Mouse (Mus musculus) heart, postnatal 0 days (tissue): ENCODE data around the gene Ift122. TPM values are rescaled to one million over a fixed set of nuclear protein-coding genes. Genes with fewer than 3 reads are reported as not detected.

Source experiments
- ATAC-seq: fragments of 200-750 bp; cut with Nextera tagmentation; 2 replicates; pipeline ENCODE4 v1.8.0; 2017; ENCODE audit warnings: low read depth, moderate number of reproducible peaks, moderate library complexity; ENCODE audit not compliant: insufficient read depth
- DNase-seq: peaks from one replicate; pipeline ENCODE4 v3.0.0-alpha.2; 2016; ENCODE audit warnings: low spot score
- H3K27ac ChIP-seq: fragments of 300-500 bp; sonication (generic); 2 replicates; pipeline ENCODE4 v1.5.1; 2014; ENCODE audit warnings: low read depth, mild to moderate bottlenecking
- H3K27me3 ChIP-seq: fragments of 300-500 bp; sonication (generic); 2 replicates; pipeline ENCODE4 v1.6.1; 2014; ENCODE audit warnings: low read length, mixed read lengths; ENCODE audit not compliant: control insufficient read depth, insufficient read depth
- H3K36me3 ChIP-seq: fragments of 300-500 bp; sonication (generic); replicated peaks from 2 replicates; pipeline ENCODE4 v1.6.1; 2014; ENCODE audit warnings: low read length, mixed read lengths; ENCODE audit not compliant: control insufficient read depth, insufficient read depth
- H3K4me1 ChIP-seq: fragments of 300-500 bp; sonication (generic); 2 replicates; pipeline ENCODE4 v1.6.1; 2014; ENCODE audit warnings: antibody characterized with exemption; ENCODE audit not compliant: control insufficient read depth, insufficient read depth
- H3K4me2 ChIP-seq: fragments of 300-500 bp; sonication (generic); 2 replicates; pipeline ENCODE4 v1.6.1; 2014; ENCODE audit warnings: low read depth, mild to moderate bottlenecking, low read length, moderate library complexity
- H3K4me3 ChIP-seq: fragments of 300-500 bp; sonication (generic); 2 replicates; pipeline ENCODE4 v1.5.1; 2014; ENCODE audit warnings: low read depth, low read length
- H3K9ac ChIP-seq: fragments of 300-500 bp; sonication (generic); replicated peaks from 2 replicates; pipeline ENCODE4 v1.6.1; 2014; ENCODE audit warnings: low read depth, low read length, mixed read lengths
- H3K9me3 ChIP-seq: fragments of 300-500 bp; sonication (generic); replicated peaks from 2 replicates; pipeline ENCODE4 v1.6.1; 2016; ENCODE audit warnings: low read length; ENCODE audit not compliant: control insufficient read depth
- CTCF ChIP-seq: IDR thresholded peaks from 2 replicates; pipeline ENCODE4 v1.5.1; 2016; ENCODE audit warnings: antibody characterized with exemption, control low read depth, low read depth
- EP300 ChIP-seq: IDR thresholded peaks from 2 replicates; pipeline ENCODE4 v1.6.1; 2016; ENCODE audit warnings: antibody characterized with exemption, low read depth
- WGBS: fragments of 180-500 bp; shearing (Covaris S2); extraction: QIAGEN DNeasy Blood & Tissue Kit; methylation state at CpG from one replicate; pipeline ENCODE4 v1.1.7; 2014; 5-methylcytosine and 5-hydroxymethylcytosine counted together
- polyA plus RNA-seq: library from polyadenylated mRNA; unstranded; fragments of >200 nt; fragmentation: Nextera tagmentation; extraction: Ambion mirVana; gene quantifications from 2 replicates; pipeline ENCODE4 v1.2.1, GENCODE M21; 2015
- total RNA-seq: library from RNA; depleted of rRNA; stranded (reverse); fragments of >200 nt; gene quantifications from 2 replicates; pipeline ENCODE4 v1.2.3, GENCODE M21; 2014; ENCODE audit warnings: low replicate concordance

The Ift122 gene
- total and polyA plus RNA-seq, 2 experiments from 2014 or later = 13.5 to 25.8 TPM

- H3K4me1 ChIP-seq = peaks cover 31% of the 10 kb centered on the region
- no peaks in the 10 kb centered on the region for H3K9me3 ChIP-seq
- WGBS = 69% methylated on average over 1 of the region's 1 CpGs
- TF ChIP-seq EP300 = no peak
- TF ChIP-seq CTCF = no peak
- H3K9ac ChIP-seq = no peak overlapping the region
- ATAC-seq (no peak), DNase-seq (no peak)
- H3K4me3 ChIP-seq = no peak overlapping the region
- no peaks in the 10 kb centered on the region for H3K36me3 ChIP-seq
- no peak overlapping the region for H3K27ac ChIP-seq
- no peaks in the 10 kb centered on the region for H3K27me3 ChIP-seq
- H3K4me2 ChIP-seq = no peak overlapping the region
These were observed 65.3 kb downstream of the Ift122 start for GRCm38 (mm10) chr6:115918615-115919014.

- WGBS = 72% methylated on average over 5 of the region's 5 CpGs
- ATAC-seq = no peak
These were observed 66.6 kb downstream of the Ift122 start for GRCm38 (mm10) chr6:115919876-115920275.

GRCm38 (mm10) chr6:115924829-115925228 lies 71.6 kb downstream of the Ift122 start:
- H3K9ac ChIP-seq = no peak overlapping the region
- no peaks in the 10 kb centered on the region for H3K27me3 ChIP-seq
- peaks cover 18% of the 10 kb centered on the region for H3K4me1 ChIP-seq
- peak; percentile 71 for ATAC-seq
- TF ChIP-seq CTCF = no peak
- no peak for TF ChIP-seq EP300
- no peaks in the 10 kb centered on the region for H3K36me3 ChIP-seq
- no peak overlapping the region for H3K4me3 ChIP-seq
- no peak overlapping the region for H3K27ac ChIP-seq
- H3K9me3 ChIP-seq = no peaks in the 10 kb centered on the region
- WGBS = 42% methylated on average over 6 of the region's 6 CpGs
- H3K4me2 ChIP-seq = no peak overlapping the region
- DNase-seq = no peak

More at GRCm38 (mm10) chr6:115919876-115920275, 66.6 kb downstream of the Ift122 start:
- H3K27me3 ChIP-seq = no peaks in the 10 kb centered on the region
- H3K36me3 ChIP-seq = no peaks in the 10 kb centered on the region
- H3K9ac ChIP-seq = no peak overlapping the region
- peaks cover 37% of the 10 kb centered on the region for H3K4me1 ChIP-seq
- H3K27ac ChIP-seq = no peak overlapping the region
- H3K9me3 ChIP-seq = no peaks in the 10 kb centered on the region
- no peak overlapping the region for H3K4me3 ChIP-seq
- TF ChIP-seq CTCF (no peak), EP300 (no peak)
- no peak overlapping the region for H3K4me2 ChIP-seq
- no peak for DNase-seq

- 89% methylated on average over 10 of the region's 10 CpGs for WGBS
- no peak overlapping the region for H3K9ac ChIP-seq
- no peak overlapping the region for H3K27ac ChIP-seq
- no peaks in the 10 kb centered on the region for H3K27me3 ChIP-seq
- H3K4me2 ChIP-seq = no peak overlapping the region
- peaks cover 18% of the 10 kb centered on the region for H3K4me1 ChIP-seq
- no peaks in the 10 kb centered on the region for H3K9me3 ChIP-seq
- no peak for TF ChIP-seq EP300
- no peak overlapping the region for H3K4me3 ChIP-seq
- DNase-seq (no peak), ATAC-seq (no peak)
- H3K36me3 ChIP-seq = no peaks in the 10 kb centered on the region
These were observed 73.1 kb downstream of the Ift122 start for GRCm38 (mm10) chr6:115926416-115926815.

- Histone ChIP-seq H3K4me2 (no peak overlapping the region), H3K36me3 (no peaks in the 10 kb centered on the region), H3K9ac (no peak overlapping the region), H3K27ac (no peak overlapping the region), H3K27me3 (no peaks in the 10 kb centered on the region), H3K4me1 (peaks cover 18% of the 10 kb centered on the region), H3K4me3 (no peak overlapping the region), H3K9me3 (no peaks in the 10 kb centered on the region)
- ATAC-seq (no peak), DNase-seq (no peak)
- 75% methylated on average over 10 of the region's 10 CpGs for WGBS
- TF ChIP-seq CTCF = no peak
- TF ChIP-seq EP300 = no peak
These were observed 74.3 kb downstream of the Ift122 start for GRCm38 (mm10) chr6:115927292-115928242.
